Mouse (Mus musculus): ENCODE results near the gene Olfr750.

- TF ChIP-seq CTCF (conservative IDR thresholded peaks at IDR 0.05 in 1 of 2, IDR thresholded peaks at IDR 0.05 in 1 of 2; ENCODE audit: low read depth in 2 of 2, low read length in 2 of 2) = no peak
- no peak for TF ChIP-seq CHD2 (IDR thresholded peaks at IDR 0.05; ENCODE audit: low read length)
- TF ChIP-seq NRF1 (IDR thresholded peaks at IDR 0.05; ENCODE audit: low read depth, low read length) = no peak
- TF ChIP-seq POLR2A (IDR thresholded peaks at IDR 0.05; ENCODE audit: low read depth, low read length) = no peak
Observed at GRCm38 (mm10) chr14:51113476-51113875, 39.2 kb upstream of the Olfr750 start.
